Mouse (Mus musculus) heart, embryonic 16.5 days (tissue): Measurements from ENCODE around the gene Pde8b. TPM values are rescaled to one million over a fixed set of nuclear protein-coding genes. Genes with fewer than 3 reads are reported as not detected.
"Not testable (repeated sequence)": the region's sequence is repeated elsewhere in the genome, so short reads cannot be mapped to it uniquely, and the experiment has no call there.

Experiments used
- ATAC-seq: fragments of 200-750 bp; cut with Nextera tagmentation; replicated peaks from 2 replicates; pipeline ENCODE4 v1.8.0; 2017; ENCODE audit warnings: moderate number of reproducible peaks; ENCODE audit not compliant: insufficient read depth, low FRiP score; ENCODE audit errors: extremely low read depth
- H3K27ac ChIP-seq: fragments of 300-500 bp; sonication (generic); 2 replicates; pipeline ENCODE4 v1.5.1; 2014; ENCODE audit warnings: mild to moderate bottlenecking, low read length, control low read depth, moderate library complexity
- H3K27me3 ChIP-seq: fragments of 300-500 bp; sonication (generic); 2 replicates; pipeline ENCODE4 v1.6.1; 2014; ENCODE audit warnings: low read length, mixed read lengths; ENCODE audit not compliant: control insufficient read depth, insufficient read depth
- H3K36me3 ChIP-seq: fragments of 300-500 bp; sonication (generic); 2 replicates; pipeline ENCODE4 v1.6.1; 2014; ENCODE audit not compliant: control insufficient read depth, insufficient read depth
- H3K4me1 ChIP-seq: fragments of 300-500 bp; sonication (generic); 2 replicates; pipeline ENCODE4 v1.6.1; 2014; ENCODE audit warnings: low read length, mixed read lengths; ENCODE audit not compliant: control insufficient read depth, insufficient read depth
- H3K4me2 ChIP-seq: fragments of 300-500 bp; sonication (generic); 2 replicates; pipeline ENCODE4 v1.6.1; 2014; ENCODE audit warnings: low read depth, mild to moderate bottlenecking, control low read depth, low read length
- H3K4me3 ChIP-seq: fragments of 300-500 bp; sonication (generic); 2 replicates; pipeline ENCODE4 v1.5.1; 2014; ENCODE audit warnings: mild to moderate bottlenecking, control low read depth, low read length
- H3K9ac ChIP-seq: fragments of 300-500 bp; sonication (generic); 2 replicates; pipeline ENCODE4 v1.6.1; 2014; ENCODE audit warnings: low read length, control low read depth
- H3K9me3 ChIP-seq: fragments of 300-500 bp; sonication (generic); replicated peaks from 2 replicates; pipeline ENCODE4 v1.6.1; 2016; ENCODE audit warnings: low read length; ENCODE audit not compliant: control insufficient read depth
- WGBS: fragments of 180-500 bp; shearing (Covaris S2); extraction: QIAGEN DNeasy Blood & Tissue Kit; methylation state at CpG from one replicate; pipeline ENCODE4 v1.1.7; 2014; 5-methylcytosine and 5-hydroxymethylcytosine counted together
- polyA plus RNA-seq: library from polyadenylated mRNA; unstranded; fragments of >200 nt; fragmentation: Nextera tagmentation; extraction: Ambion mirVana; gene quantifications from 2 replicates; pipeline ENCODE4 v1.2.1, GENCODE M21; 2015

Pde8b gene
- polyA plus RNA-seq, 1 experiment from 2014 or later: 0.56 TPM

- H3K9ac ChIP-seq: no peak overlapping the region
- WGBS: 39% methylated on average over 2 of the region's 2 CpGs
These were observed 26.7 kb downstream of the Pde8b start for GRCm38 (mm10) chr13:95223427-95223772.

GRCm38 (mm10) chr13:95222569-95223426 is 27.3 kb downstream of the Pde8b start:
- WGBS: 1% methylated on average over 72 of the region's 96 CpGs
- peak overlapping the region; percentile 67 for H3K9ac ChIP-seq
- H3K9me3 ChIP-seq: no peaks in the 10 kb centered on the region
- peak overlapping the region; percentile 98 for H3K4me2 ChIP-seq
- H3K27ac ChIP-seq: no peak overlapping the region
- peak; percentile 28; the same call in 1 of the 2 replicates for ATAC-seq
- peak overlapping the region; percentile 70 for H3K4me3 ChIP-seq
- H3K4me1 ChIP-seq: peaks cover 4% of the 10 kb centered on the region; the same call in 1 of the 2 replicates
- peaks cover 37% of the 10 kb centered on the region for H3K27me3 ChIP-seq
- H3K36me3 ChIP-seq: no peaks in the 10 kb centered on the region

More at GRCm38 (mm10) chr13:95223427-95223772, 26.7 kb downstream of the Pde8b start:
- ATAC-seq: no peak
- H3K27ac ChIP-seq: no peak overlapping the region
- H3K4me2 ChIP-seq: peak overlapping the region; percentile 98
- H3K9me3 ChIP-seq: no peaks in the 10 kb centered on the region
- no peaks in the 10 kb centered on the region for H3K36me3 ChIP-seq
- H3K27me3 ChIP-seq: peaks cover 37% of the 10 kb centered on the region
- H3K4me3 ChIP-seq: peak overlapping the region; percentile 70
- H3K4me1 ChIP-seq: peaks cover 4% of the 10 kb centered on the region; the same call in 1 of the 2 replicates

- 5% methylated on average over 24 of the region's 24 CpGs for WGBS
- H3K36me3 ChIP-seq: no peaks in the 10 kb centered on the region
- no peak overlapping the region for H3K27ac ChIP-seq
- no peak for ATAC-seq
- H3K4me1 ChIP-seq: peaks cover 4% of the 10 kb centered on the region; the same call in 1 of the 2 replicates
- H3K9me3 ChIP-seq: no peaks in the 10 kb centered on the region
- peak overlapping the region; percentile 98 for H3K4me2 ChIP-seq
- H3K27me3 ChIP-seq: peaks cover 37% of the 10 kb centered on the region
- H3K9ac ChIP-seq: peak overlapping the region; percentile 67
- peak overlapping the region; percentile 70 for H3K4me3 ChIP-seq
These were observed 28.1 kb downstream of the Pde8b start for GRCm38 (mm10) chr13:95221882-95222568.

GRCm38 (mm10) chr13:95215661-95216170 is 34.4 kb downstream of the Pde8b start:
- not testable (repeated sequence) for H3K9ac ChIP-seq, H3K27ac ChIP-seq, H3K36me3 ChIP-seq, ATAC-seq, H3K4me3 ChIP-seq, H3K27me3 ChIP-seq, H3K4me1 ChIP-seq, H3K9me3 ChIP-seq, H3K4me2 ChIP-seq
- 24% methylated on average over 1 of the region's 1 CpGs for WGBS

DNA sequence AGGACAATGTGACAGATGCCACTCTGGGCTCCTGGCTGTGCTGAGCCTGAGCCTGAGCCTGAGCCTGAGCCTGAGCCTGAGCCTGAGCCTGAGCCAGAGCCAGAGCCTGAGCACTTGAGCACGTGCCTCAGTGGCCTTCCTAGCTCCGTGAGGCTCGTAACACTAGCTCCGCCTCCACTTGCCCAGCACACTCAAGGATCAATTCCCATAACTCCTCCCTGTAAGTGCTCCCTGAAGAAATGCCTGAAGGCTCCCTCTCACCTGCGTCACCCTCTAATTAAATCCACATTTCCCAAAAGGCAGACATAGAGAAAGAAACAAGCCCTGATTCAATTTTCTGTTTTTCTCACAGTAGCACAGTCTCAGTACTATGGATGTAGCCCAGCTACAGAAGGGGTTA is 37.8 kb downstream of the Pde8b start:
- no peak overlapping the region for H3K4me2 ChIP-seq
- no peak for ATAC-seq
- H3K4me1 ChIP-seq: no peaks in the 10 kb centered on the region
- no peak overlapping the region for H3K9ac ChIP-seq
- no peak overlapping the region for H3K4me3 ChIP-seq
- H3K36me3 ChIP-seq: no peaks in the 10 kb centered on the region
- WGBS: 68% methylated on average over 5 of the region's 5 CpGs
- H3K9me3 ChIP-seq: no peaks in the 10 kb centered on the region
- H3K27me3 ChIP-seq: no peaks in the 10 kb centered on the region; the same call in 1 of the 2 replicates
- H3K27ac ChIP-seq: no peak overlapping the region

GRCm38 (mm10) chr13:95207301-95207700 is 42.8 kb downstream of the Pde8b start:
- not testable (repeated sequence) for H3K9me3 ChIP-seq, H3K4me3 ChIP-seq, ATAC-seq, H3K4me2 ChIP-seq, H3K4me1 ChIP-seq, H3K9ac ChIP-seq, H3K36me3 ChIP-seq, H3K27me3 ChIP-seq, H3K27ac ChIP-seq
- WGBS: 76% methylated on average over 7 of the region's 7 CpGs

- WGBS: 75% methylated on average over 3 of the region's 3 CpGs
- Histone ChIP-seq H3K36me3 (no peaks in the 10 kb centered on the region), H3K4me3 (no peak overlapping the region), H3K27ac (no peak overlapping the region), H3K9ac (no peak overlapping the region), H3K27me3 (no peaks in the 10 kb centered on the region), H3K4me1 (no peaks in the 10 kb centered on the region), H3K9me3 (no peaks in the 10 kb centered on the region), H3K4me2 (no peak overlapping the region)
- ATAC-seq: no peak
These were observed 47.9 kb downstream of the Pde8b start for GRCm38 (mm10) chr13:95202151-95202758.

- Histone ChIP-seq H3K4me3 (no peak overlapping the region), H3K4me1 (no peaks in the 10 kb centered on the region), H3K9ac (no peak overlapping the region), H3K27me3 (no peaks in the 10 kb centered on the region), H3K27ac (no peak overlapping the region), H3K36me3 (no peaks in the 10 kb centered on the region), H3K9me3 (no peaks in the 10 kb centered on the region), H3K4me2 (no peak overlapping the region)
- WGBS: 72% methylated on average over 8 of the region's 8 CpGs
- no peak for ATAC-seq
These were observed 49.3 kb downstream of the Pde8b start for GRCm38 (mm10) chr13:95200817-95201216.
